Mouse (Mus musculus) spleen, adult 18-20 months (tissue): ENCODE data around the gene Sema6b.
A peak's percentile ranks its signal among the peaks of the same experiment; 100 is the strongest.

Experiments
- DNase-seq, 2 experiments: peaks; one replicate each; pipeline ENCODE4 v3.0.0; 2022; ENCODE audit warnings: mixed read lengths in 2 of 2

Gene Sema6b

DNA sequence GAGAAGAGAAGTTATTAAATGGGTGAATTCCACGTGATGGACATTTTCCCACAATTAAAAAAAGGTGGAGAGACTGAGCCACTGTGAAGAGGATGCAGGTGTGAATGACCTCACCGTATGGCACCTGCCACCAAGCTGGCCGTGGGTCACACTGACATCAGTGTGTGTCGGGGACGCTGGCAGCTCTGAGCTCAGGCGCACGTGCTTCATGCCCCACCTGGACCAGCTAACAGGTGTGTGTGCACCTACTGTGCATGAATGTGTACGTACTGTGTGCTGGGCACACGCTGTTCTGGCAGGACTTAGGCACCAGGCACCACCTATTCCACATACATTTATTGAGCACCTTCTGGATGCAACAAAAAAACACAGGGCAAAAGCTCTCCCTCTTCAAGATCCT is 4.4 kb upstream of the Sema6b start:
- DNase-seq: no peak

DNA sequence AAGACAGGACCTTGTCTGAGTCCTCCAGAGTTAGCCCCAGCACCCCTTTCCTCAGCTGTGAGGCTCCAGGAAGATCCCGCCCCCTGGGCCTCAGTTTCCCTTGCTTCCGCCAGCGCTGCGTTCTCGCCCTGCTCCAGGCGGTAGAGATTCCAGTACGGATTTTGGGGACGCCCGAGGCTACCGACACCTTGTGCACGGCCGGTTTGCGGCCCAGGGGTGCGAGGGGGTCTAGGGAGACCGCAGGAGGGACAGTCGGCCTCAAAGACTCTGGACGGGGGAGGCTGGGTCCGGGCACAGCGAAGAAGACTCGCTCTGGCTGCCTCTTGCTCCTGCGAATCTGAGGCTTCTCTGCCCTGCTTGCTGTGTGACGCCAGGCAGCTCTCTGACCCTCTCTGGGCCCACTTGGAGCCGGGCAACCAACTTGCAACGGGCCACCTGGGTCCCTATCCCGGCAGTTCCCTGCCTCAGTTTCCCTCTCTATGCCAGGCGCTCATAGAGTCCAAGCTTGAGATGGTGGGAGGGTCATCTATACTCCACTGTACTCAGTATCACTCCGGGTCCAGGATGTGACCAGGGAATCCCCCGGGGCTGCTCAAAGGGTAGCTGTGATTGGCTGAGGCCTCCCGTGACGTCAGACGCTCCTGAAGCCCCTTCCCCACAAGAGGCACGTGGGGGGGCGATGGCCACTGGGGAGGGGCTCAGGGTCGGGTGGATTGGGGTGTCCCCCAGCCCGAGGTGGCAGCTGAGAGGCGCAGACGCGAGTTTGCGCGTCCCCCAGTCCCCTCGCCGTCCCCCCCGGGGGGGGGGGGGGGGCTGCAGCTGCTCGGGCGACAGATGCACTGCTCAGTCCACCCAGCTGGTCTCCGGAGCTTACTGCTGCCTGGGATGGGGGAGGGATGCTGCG is 1.8 kb upstream of the Sema6b start:
- no peak for DNase-seq

DNA sequence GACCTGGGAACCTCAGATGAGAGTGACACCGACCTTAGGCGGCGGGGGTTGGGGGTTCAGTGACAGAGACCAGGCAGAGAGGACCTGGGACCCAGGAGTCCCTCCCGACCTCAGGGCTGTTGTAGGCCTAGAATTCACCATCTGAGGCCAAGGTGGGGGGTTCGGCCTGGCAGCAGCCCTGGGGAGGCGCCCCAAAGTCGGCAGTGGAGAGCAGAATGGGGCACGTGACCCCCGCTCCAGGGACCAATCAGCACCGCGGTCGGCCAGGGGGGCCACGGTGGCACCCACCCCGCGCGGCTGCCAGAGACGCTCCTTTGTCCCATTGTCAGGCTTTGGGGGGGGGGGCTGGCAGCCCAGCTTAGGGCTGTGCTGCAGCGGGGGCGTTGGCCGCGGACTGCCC is 788 bp downstream of the Sema6b start:
- no peak for DNase-seq

DNA sequence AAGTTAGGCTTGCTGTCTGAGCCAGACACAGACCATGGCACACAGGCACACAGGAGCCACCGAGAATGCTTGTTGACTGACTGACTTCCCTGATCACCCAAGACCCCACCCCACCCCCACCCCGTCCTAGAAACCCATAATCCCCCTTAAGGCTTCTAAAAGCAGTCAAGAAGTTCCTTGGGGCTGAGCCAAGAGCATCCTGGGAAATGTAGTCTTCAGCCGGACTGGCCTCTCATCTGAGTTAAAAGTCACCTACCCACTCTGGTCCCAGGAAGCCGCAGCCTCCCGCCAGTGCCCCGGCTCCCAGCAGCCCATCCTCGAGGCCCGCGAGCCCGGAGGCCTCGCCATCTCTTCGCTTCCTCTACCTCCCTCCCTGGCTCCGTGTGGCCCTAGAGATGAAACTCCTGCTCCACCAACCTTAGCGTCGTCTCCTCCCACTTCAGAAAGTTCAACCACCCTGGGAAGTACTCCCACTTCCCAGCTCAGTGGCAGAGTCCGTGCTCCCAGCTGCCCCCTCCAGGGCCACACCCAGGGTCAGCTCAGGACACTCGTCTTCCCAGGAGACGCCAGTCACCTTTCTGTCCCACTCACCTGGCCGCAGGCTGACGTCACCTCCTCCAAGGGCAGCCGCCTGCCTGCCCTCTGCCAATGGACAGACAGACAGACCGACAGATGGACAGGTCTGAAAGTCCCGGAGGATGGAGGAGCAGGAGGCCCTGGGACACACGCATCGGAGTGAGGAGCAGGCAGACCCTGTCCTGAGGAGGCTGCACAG is 2.1 kb downstream of the Sema6b start:
- DNase-seq: no peak

DNA sequence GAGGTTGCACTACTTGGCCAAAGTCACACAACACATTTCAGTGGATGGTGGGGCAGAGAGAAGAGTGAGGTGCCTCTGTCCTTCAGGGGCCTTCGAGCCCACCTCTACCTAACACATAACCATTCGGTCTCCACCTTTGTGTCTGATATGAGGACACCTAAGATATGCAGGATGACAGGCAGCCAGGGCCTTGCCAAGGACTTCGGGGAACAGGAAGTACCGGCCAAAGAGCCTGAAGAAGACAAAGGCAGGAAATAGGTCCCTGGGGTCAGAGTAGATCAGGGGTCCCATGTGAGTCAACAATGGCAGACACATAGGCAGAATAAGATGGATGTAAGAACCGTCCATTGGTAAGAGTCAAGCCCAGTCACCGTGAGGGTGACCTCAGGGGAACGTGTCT is 3.6 kb downstream of the Sema6b start:
- no peak for DNase-seq

DNA sequence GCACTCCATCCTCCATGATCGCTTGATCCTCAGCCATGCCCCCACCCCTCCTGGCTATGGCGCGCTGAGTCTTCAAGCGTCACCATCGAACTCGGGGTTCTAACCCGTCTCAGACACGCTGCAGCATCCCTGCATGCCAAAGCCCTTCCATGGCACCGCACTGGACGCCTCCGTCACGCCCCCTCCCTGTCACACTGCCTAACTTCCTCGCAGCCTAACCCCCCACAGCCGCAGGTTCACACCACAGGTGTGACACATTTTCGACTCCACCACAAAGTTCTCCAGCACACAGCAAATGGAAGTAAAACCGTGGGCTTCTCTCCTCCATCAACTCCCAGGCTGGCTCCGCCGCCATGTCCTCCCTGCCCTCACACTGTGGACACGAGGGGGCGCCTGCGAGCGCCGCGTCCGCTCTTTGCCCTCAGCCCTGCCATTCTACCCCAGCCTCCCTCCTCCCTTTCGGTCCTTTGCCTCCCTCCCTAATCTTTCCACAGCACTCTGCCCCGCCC is 5.6 kb downstream of the Sema6b start:
- peak; percentile 59 to 83 for DNase-seq

DNA sequence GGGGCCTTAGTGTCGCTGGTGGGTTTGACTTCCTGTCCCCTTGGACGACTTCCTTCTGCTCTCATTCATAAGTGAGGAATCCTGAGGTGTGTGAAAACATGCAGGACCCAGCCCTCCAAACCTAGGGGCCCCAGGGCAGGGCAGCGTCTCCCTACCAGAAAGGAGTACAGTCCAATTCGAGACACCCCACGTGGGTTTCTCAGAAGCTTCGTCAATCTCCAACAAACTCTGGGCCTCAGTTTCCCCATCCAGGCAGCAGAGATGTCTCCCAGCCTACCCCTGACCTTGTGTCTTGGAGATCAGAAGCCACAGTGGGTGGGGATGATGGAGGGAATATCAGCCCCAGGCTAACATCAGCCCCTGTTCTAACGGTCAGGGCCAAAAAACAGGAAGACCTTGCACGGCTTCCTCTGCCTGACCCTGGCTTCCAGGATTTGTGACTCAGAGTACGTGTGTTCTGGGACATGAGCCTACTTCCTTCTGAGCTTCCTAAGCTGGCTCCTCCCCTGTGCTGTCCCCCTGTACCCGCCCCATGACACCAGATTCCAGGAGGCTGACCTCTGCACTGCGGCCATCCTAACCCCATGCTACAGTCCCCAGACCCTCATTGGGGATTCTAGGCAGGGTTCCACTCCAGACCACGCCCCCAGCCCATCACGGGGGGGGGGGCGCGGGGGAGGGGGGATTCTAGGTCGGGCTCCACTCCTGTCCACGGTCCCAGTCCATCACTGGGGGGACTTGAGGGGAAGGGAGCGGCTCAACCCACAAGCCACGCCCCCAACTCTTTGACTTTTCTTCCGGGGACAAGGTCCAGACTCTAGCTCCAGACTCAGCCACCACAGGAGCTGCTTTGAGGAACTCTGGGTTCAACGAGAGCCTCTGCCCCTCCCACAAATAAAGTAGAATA is 6.4 kb downstream of the Sema6b start:
- peak in 1 of 2 experiments; percentile 42 for DNase-seq

DNA sequence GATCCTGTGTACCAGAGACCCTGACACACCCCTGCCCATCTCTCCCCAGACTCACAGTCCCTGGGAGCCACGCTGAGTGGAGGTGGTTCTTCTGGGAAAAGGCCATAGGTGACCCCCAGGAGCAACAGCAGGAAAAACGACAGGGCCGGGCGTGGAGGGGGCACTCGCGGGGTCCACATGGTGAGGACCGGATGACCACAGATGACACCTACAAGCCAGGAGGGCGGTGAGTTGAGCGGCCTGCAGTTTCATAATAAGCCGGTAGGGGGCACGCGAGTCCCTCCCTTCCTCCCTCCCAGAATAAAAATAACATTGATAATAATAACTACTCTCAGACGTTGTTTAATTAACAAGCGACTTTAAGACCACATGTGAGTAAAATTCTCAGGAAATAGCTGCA is 7.5 kb downstream of the Sema6b start:
- peak; percentile 52 to 76 for DNase-seq

DNA sequence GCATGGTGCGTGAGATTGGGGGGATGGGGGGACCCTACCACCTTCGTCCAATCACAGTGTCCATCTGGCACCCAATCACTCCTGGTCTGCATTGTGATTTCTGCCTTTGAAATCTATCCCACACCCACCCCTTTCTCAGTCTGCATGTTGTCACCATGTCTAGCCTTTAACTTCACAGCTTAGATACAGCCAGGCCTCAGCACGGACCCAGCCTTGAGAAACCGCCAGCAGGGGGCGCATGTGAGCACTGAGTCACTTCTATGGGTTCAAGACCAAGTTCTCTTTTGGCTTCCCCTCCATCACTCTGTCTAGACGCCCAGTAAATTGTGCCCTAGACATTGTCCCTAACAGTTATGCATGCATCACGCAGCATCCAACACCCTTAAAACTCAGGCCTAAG is 8.3 kb downstream of the Sema6b start:
- DNase-seq: peak; percentile 50 to 82

DNA sequence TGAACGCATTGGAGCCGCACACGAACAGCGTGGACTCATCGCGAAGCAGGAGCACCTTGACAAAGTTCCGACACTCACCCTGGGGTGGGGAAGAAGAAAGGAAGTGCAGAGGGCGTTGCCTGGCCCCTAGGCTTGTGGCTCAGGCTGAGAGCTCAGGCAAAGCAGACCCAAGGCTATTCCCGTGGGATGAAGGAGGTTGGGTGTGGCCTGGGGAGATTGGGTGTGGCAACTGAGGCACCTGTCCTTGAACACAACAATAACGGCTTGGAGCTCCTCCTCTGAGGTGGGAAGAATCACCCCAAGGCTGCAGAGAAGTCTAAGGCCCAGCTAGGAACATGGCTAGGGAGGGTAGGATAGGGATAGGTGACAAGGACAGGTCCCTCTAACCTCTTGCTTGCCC is 9.0 kb downstream of the Sema6b start:
- no peak for DNase-seq

DNA sequence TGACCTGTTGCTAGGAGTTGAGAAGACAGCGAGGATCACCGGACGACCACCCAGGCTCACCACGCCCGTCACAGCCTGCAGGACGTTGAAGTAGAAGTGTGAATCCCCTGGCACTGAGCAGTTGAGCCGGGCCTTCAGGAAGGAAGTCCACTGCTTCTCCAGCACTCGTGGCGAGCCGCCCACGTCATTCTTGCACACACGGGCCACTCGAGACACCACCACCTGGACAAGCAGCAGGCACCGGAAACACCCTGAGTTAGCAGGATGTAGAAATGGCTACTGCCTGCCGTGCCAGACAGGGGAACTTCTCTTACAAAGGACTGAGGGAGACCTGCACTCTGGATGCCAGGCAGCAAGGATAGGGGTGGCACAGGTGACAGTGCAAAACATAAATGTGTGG is 11.9 kb downstream of the Sema6b start:
- no peak for DNase-seq

DNA sequence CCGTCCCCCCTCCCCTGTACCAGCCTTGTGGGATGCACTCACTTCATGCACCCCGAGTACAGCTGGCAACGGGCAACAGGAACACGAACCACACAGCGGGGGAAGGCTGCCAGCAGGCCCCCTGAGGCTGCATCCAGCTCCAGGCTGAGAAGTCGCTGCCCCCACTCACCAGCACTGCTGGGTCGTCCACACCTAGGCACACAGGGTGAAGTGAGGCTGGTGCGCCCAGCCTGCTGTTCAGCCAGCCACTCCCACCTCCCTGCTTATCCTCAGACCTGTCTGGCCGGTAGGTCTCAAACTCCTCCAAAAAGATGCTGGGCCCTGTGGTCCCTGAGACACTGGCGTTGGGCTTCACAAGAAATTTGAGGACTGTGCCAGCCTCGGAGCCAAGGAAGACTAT is 14.0 kb downstream of the Sema6b start:
- DNase-seq: no peak

DNA sequence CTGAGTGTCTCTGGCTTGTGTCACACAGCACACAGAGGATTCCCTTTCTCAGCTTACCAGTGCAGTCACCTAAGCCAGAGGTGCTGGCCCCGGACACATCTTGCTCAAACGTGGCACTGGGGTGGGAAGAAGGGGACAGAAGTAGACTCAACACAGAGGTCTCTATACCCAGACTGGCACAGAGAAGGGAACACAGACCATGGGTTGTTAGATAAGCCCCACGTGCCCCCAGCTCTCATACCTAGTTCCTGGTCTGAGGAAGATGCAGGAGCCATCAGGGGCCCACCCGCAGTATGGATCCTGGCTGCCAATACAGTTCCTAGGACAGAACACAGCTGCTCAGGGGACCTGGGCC is 14.9 kb downstream of the Sema6b start:
- no peak for DNase-seq

DNA sequence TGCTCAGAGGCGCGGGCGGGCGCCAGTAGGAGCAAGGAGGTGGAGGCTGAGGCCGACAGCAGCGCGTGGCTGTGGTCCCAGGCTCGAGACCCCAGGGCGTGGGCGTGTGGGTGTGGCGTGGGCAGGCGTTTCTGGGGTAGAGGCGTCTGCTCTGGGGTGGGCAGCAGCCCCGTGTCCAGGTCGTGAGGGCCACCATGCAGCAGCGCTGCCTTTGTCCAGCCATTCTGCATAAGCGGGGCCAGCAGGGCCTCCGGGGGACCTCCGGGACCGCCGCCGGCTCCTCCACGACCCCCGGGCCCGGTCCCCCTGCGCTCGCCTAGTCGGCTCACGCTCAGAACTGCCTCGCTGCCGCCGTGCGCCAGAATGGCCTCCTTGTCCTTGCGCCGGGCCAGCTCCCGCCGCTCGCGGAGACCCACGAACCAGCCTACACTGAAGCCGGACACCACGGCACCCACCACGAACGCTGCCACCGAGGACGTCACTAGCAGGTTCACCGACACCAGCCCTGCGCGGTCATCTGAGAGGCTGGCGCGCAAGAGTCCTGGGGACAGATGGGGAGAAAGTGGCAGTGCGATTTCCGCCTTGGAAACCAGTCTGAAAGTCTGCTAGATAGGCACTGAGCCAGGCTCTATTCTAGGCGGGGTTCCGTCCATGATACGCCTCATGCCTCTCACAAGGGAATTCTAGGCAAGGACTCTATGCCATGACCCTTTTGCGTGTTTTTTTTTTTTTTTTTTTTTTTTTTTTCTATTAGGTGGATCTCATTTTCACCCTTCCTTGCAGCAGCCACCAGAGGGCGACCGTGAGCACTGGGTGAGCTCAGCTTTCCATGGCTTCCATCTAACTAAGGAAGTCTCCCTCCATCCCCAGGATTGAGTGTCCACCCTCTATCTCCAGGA is 15.5 kb downstream of the Sema6b start:
- peak in 1 of 2 experiments; percentile 56 for DNase-seq

DNA sequence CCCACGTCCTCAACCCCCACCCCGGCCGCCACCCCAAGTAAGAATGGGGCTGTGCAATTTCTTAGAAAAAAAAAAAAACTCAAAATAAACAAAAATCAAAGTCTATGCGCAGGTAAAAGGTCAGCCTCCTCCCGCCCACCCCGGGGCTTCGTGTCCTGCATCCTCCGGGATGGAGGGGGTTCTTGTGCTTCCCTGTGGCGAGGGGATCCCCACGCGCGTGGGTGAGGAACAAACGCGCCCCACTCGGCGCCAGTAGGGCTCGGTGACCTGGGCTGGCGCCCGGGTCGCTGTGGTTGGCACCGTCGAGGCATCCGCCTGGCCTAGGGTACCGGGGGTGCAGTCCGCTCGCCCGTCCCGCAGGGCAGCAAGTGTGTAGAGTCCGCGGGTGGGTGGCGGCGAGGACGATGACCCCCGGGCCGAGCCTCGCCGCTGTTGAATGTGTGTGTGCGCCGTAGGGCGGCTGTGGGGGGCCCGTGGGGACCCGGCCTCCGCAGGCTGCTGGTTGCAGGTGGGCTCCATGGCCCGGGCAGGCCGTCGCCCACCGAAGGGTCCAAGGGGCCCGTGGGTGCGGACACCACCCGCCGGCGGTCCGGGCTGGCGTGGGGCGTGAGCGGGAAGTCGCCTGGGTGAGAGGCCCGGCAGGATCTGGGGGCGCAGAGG is 16.3 kb downstream of the Sema6b start:
- DNase-seq: no peak

DNA sequence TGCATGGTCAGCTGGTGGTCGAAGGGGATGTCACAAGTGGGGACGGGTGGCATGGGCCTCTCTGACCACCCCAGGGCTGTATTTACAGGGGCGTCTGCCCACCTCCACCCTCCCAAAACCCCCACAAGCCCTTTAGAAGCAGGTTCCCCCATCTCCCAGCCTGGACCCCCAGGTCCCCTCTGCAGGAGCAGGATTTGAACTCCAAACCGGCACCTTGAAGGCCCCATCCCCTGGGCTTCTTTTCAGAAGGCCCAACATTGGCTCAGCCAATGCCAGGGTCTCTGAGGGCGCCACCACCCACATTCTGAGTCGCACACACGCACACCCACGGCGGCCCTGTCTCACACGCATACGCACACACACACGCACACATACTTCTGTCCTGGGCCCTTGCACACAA is 17.0 kb downstream of the Sema6b start:
- no peak for DNase-seq

DNA sequence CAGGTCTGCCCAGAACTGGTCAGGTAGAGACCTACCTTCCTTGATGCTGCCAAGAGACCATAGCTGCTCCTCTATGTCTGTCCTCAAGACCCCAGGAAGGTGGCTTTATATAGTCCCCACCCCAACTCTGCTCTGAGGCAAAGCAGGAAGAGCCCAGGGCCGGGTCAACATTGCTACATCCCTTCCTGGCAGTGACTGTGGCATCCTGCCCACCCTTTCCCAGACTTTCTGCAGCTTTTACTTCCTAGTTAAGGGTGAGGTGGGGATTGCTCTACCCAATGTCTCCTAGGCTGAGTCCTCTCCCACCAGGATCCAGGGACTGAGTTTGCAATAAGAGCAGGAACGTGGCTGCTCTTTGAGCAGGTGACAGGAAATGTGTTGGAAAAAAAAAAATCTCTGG is 18.3 kb downstream of the Sema6b start, which contains the start of gene Lrg1:
Lrg1 (minus strand) TSS at position 176 of the 400 bp plus-strand sequence.
- DNase-seq: no peak

DNA sequence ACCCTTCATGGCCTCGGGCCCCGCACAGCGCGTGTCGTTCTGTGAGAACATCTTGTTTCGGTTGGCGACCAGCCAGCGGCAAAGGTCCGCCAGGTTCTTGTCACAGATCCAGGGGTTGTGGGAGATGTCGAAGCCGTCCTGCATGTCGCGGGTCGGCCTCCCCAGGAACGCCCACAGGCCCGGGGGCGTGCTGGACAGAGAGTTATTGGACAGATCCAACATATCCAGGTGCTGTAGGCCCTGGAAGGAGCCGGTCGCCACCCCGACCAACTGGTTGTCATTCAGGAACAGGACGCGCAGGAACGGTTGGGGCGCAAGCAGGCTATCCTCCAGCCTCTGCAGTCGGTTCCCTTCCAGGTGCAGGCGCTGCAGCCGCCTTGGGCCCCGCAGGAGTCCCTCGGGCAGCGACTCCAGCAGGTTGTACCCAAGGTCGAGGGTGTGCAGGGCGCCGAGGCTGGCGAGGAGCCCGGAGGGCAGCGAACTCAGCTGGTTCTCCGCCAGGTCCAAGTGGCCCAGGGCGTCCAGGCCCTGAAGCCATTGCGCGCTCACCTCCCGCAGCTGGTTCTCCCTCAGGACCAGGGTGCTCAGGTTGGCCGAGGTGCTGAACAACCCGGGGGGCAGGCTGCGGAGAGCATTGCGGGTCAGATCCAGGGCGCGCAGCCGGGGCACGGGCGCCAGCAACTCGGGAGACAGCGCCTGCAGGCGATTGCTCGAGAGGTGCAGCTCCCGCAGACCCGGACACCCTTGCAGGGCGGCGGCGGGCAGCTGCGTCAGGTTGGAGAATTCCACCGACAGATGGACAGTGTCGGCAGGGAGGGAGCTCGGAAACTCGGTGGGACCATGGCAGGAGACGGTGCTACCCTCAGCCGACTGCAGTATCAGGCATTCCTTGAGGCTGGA is 19.9 kb downstream of the Sema6b start:
- no peak for DNase-seq

DNA sequence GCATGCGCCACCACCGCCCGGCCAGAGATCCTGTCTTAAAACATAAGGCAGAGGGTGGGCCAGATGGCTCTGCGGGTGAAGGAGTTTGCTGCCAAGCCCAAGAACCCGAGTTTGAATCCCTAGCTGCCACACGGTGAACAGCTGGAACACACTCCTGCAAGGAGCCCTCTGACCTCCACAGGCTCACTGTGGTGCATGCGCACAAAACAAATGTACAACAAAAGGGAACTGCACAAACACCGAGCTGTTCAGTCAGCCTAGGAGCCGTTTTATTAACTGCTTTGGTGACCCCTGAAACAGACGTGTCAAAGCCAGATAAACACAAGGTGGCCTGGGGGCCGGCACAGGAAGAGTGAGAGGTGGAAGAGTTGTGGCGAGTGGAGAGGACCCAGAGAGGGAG is 20.7 kb downstream of the Sema6b start:
- DNase-seq: no peak

DNA sequence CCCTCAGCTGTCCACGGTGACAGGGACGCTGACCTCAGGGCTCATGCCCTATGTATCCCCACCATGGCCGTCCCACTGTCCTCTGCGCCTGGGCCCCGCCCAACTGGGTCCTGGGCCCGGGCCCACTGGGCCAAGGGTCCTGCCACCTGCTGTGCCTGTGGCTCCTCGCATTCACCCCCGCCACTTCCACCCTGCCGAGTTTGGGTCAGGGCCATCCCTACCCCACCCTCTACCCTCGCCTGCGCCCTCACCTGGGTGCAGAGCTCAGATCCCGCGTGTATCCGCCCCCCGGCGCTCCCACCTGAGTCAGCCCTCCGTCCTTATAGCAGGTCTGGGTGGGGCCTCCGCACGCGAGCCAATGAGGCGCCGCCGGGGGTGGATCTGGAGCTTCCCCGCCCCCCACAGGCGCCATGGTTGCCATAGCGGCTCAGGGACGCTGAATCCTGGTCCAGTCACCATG is 22.9 kb downstream of the Sema6b start, which contains the start of gene Plin5:
Plin5 (minus strand) TSS at position 346 of the 460 bp plus-strand sequence.
- DNase-seq: no peak
